Mouse (Mus musculus) megakaryocyte, embryonic 14.5 days (primary cell): ENCODE results near the gene Rbm43.

Experiments
- FLI1 ChIP-seq: IDR thresholded peaks from 2 replicates; pipeline ENCODE4 v1.6.1; 2012; ENCODE audit warnings: low read length, inconsistent platforms, mixed read lengths
- GATA1 ChIP-seq: IDR thresholded peaks from 3 replicates; pipeline ENCODE4 v1.6.1; 2012; ENCODE audit warnings: mixed read lengths, low read length, inconsistent platforms, borderline replicate concordance

DNA sequence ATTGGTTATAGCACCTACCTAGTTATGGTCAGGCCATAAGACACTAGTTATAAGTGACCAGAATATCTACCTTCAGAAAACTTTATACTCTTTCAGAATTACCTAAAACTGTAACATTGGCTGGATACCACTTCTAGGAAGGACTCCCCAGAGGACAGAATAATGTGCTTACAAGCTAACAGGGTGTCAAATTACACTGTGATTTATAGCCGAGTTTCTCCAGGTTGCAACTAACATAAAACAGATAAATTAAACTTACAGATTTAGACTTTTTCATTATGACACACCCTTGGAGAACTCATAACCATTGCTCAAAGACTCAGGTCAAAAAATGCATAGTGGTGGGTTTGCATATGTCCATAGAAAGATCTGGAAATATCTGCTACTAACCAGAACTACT, 15.9 kb upstream of the Rbm43 start:
- TF ChIP-seq FLI1 (no peak), GATA1 (no peak)
